In the genomic region with DNA sequence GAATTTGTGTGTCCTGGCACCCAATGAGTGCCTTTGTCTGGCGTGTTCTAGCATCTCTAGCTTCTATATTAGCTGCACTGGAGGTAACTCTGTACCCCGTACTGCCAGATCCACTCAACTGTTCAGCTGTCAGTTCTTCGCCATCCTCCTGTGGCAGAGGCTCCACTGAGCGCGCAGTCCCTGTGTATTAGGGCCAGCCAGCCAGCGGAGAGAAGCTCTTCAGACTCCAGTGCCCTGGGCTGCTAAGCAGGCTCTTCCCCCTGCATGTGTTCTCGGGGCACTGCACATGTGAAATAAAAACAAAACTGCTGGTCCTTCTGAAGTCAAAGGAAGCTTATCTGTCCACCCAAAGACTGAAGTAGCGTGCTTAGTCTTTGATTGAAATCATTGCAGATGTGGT, we compare ENCODE assay signal across 22 mouse cellular contexts. TPM values are rescaled to one million over a fixed set of nuclear protein-coding genes. Genes with fewer than 3 reads are reported as not detected.
DNase-seq lines count a peak whose midpoint lies in the region; ATAC-seq and TF ChIP-seq lines count a peak whose summit lies in the region.
"Had no signal": no experiment of that assay in that cellular context is flagged by ENCODE, and none has a peak within 500 bp of the region (broad histone marks: within the 10 kb centered on the region; RNA-seq: fewer than 3 reads in every experiment).

No protein-coding gene starts in this region.

- no peak for ATAC-seq in forebrain, embryonic 11.5 days (replicated peaks; ENCODE audit: low FRiP score)
- ATAC-seq in forebrain, embryonic 15.5 days (replicated peaks), result no peak
- no peak for ATAC-seq in kidney, postnatal 0 days (replicated peaks; ENCODE audit: low FRiP score, low read depth)
- ATAC-seq in kidney, embryonic 14.5 days (ENCODE audit: low FRiP score, low TSS enrichment), result no peak
- ATAC-seq in midbrain, embryonic 14.5 days (ENCODE audit: low FRiP score, low TSS enrichment), result no peak; the same call in 1 of the 2 replicates

- no peak for TF ChIP-seq POLR2A in brain, embryonic 14.5 days (IDR thresholded peaks at IDR 0.05; ENCODE audit: borderline replicate concordance, extremely low read depth, insufficient read depth, insufficient read length, poor library complexity, severe bottlenecking)

- H3K9me3 ChIP-seq in forebrain, embryonic 11.5 days (ENCODE audit: control insufficient read depth, low read length), result no peaks in the 10 kb centered on the region
- no peaks in the 10 kb centered on the region for H3K9me3 ChIP-seq in forebrain, embryonic 15.5 days
- no peaks in the 10 kb centered on the region for H3K9me3 ChIP-seq in kidney, postnatal 0 days (replicated peaks; ENCODE audit: low read length)
- no peaks in the 10 kb centered on the region for H3K9me3 ChIP-seq in kidney, embryonic 14.5 days (ENCODE audit: control insufficient read depth, low read length)
- H3K9me3 ChIP-seq in midbrain, embryonic 14.5 days (ENCODE audit: control insufficient read depth, low read length), result no peaks in the 10 kb centered on the region
- H3K9me3 ChIP-seq: kidney, embryonic 15.5 days; limb, embryonic 12.5 days had no signal

- no peaks in the 10 kb centered on the region for H3K36me3 ChIP-seq in forebrain, embryonic 11.5 days (ENCODE audit: control insufficient read depth, insufficient read depth, low read length)
- no peaks in the 10 kb centered on the region for H3K36me3 ChIP-seq in forebrain, embryonic 15.5 days
- no peaks in the 10 kb centered on the region for H3K36me3 ChIP-seq in kidney, postnatal 0 days (ENCODE audit: insufficient read depth, low read length)
- H3K36me3 ChIP-seq in kidney, embryonic 14.5 days (ENCODE audit: control insufficient read depth, insufficient read depth, low read length), result no peaks in the 10 kb centered on the region
- no peaks in the 10 kb centered on the region for H3K36me3 ChIP-seq in midbrain, embryonic 14.5 days (ENCODE audit: control insufficient read depth, insufficient read depth, low read length)
- H3K36me3 ChIP-seq: kidney, embryonic 15.5 days; limb, embryonic 12.5 days had no signal

- no peak for TF ChIP-seq CTCF in kidney, postnatal 0 days (IDR thresholded peaks at IDR 0.05; ENCODE audit: low read depth)
- no peak for TF ChIP-seq CTCF in brain, embryonic 14.5 days (IDR thresholded peaks at IDR 0.05; ENCODE audit: borderline replicate concordance, extremely low read depth, insufficient read depth, insufficient read length)

- H3K4me1 ChIP-seq in forebrain, embryonic 11.5 days (replicated peaks; ENCODE audit: control insufficient read depth, insufficient read depth, low read length), result peaks cover 3% of the 10 kb centered on the region; the same call in 1 of the 2 replicates
- peaks cover 6% of the 10 kb centered on the region; the same call in 1 of the 2 replicates for H3K4me1 ChIP-seq in forebrain, embryonic 15.5 days
- H3K4me1 ChIP-seq in kidney, postnatal 0 days (replicated peaks; ENCODE audit: insufficient read depth, low read length), result no peaks in the 10 kb centered on the region
- no peaks in the 10 kb centered on the region; the same call in 1 of the 2 replicates for H3K4me1 ChIP-seq in kidney, embryonic 14.5 days (ENCODE audit: control insufficient read depth, insufficient read depth, low read length)
- H3K4me1 ChIP-seq in midbrain, embryonic 14.5 days (ENCODE audit: control insufficient read depth, insufficient read depth, low read length), result peaks cover 15% of the 10 kb centered on the region

- H3K27ac ChIP-seq in forebrain, embryonic 11.5 days (ENCODE audit: low read depth, low read length), result peak overlapping the region; percentile 62
- H3K27ac ChIP-seq in forebrain, embryonic 15.5 days (replicated peaks), result no peak overlapping the region
- H3K27ac ChIP-seq in kidney, postnatal 0 days, result no peak overlapping the region
- no peak overlapping the region for H3K27ac ChIP-seq in kidney, embryonic 14.5 days (ENCODE audit: low read depth, low read length)
- H3K27ac ChIP-seq in midbrain, embryonic 14.5 days (replicated peaks; ENCODE audit: low read depth, low read length), result peak overlapping the region; percentile 10
- H3K27ac ChIP-seq: heart, adult 2 months; kidney, embryonic 15.5 days; limb, embryonic 12.5 days had no signal

- no peak overlapping the region for H3K4me3 ChIP-seq in forebrain, embryonic 11.5 days (ENCODE audit: low read depth, low read length)
- H3K4me3 ChIP-seq in forebrain, embryonic 15.5 days, result no peak overlapping the region
- H3K4me3 ChIP-seq in kidney, postnatal 0 days (replicated peaks; ENCODE audit: low read depth, low read length), result no peak overlapping the region
- no peak overlapping the region for H3K4me3 ChIP-seq in kidney, embryonic 14.5 days (ENCODE audit: low read length)
- no peak overlapping the region for H3K4me3 ChIP-seq in midbrain, embryonic 14.5 days (replicated peaks; ENCODE audit: low read depth, low read length)
- H3K4me3 ChIP-seq: heart, adult 2 months; kidney, embryonic 15.5 days; limb, embryonic 12.5 days; myocyte had no signal

- peaks cover 3% of the 10 kb centered on the region; the same call in 1 of the 2 replicates for H3K27me3 ChIP-seq in forebrain, embryonic 11.5 days (ENCODE audit: control insufficient read depth, insufficient read depth, low read length)
- 0 out of 2 replicates have a peak, but pooled peaks cover 2% of the 10 kb centered on the region for H3K27me3 ChIP-seq in forebrain, embryonic 15.5 days
- no peaks in the 10 kb centered on the region; the same call in 1 of the 2 replicates for H3K27me3 ChIP-seq in kidney, postnatal 0 days (ENCODE audit: insufficient read depth, low read length)
- peaks cover 10% of the 10 kb centered on the region; the same call in 1 of the 2 replicates for H3K27me3 ChIP-seq in kidney, embryonic 14.5 days (ENCODE audit: control insufficient read depth, insufficient read depth, low read length)
- peaks cover 3% of the 10 kb centered on the region; the same call in 1 of the 2 replicates for H3K27me3 ChIP-seq in midbrain, embryonic 14.5 days (ENCODE audit: control insufficient read depth, insufficient read depth, low read length)
- H3K27me3 ChIP-seq: CH12.LX had no signal

- no peak for DNase-seq in forebrain, embryonic 11.5 days (ENCODE audit: low spot score)
- peak; percentile 16 for DNase-seq in kidney, postnatal 0 days (ENCODE audit: low spot score)
- DNase-seq in brain, embryonic 14.5 days (ENCODE audit: low read depth), result peak; percentile 50
- peak; percentile 51 for DNase-seq in midbrain, embryonic 14.5 days
- DNase-seq in right cerebral cortex, postnatal 14 days, result no peak
- no peak for DNase-seq in spleen, adult 12 weeks (ENCODE audit: low spot score)
- DNase-seq: adrenal gland, postnatal 25 days; cerebellum, adult 11-12 months; cerebellum, postnatal 36 days; gastrocnemius, postnatal 14 days; heart, adult 2 months; heart, postnatal 4 days; lung, adult 18-20 months; lung, postnatal 14 days; thymus, postnatal 36 days had no signal

- WGBS in forebrain, embryonic 11.5 days, result 56% methylated on average over 8 of the region's 8 CpGs
- WGBS in forebrain, embryonic 15.5 days, result 48% methylated on average over 8 of the region's 8 CpGs
- whole genome bisulfite sequencing in kidney, postnatal 0 days, result 58% methylated on average over 8 of the region's 8 CpGs
- WGBS in kidney, embryonic 14.5 days, result 64% methylated on average over 8 of the region's 8 CpGs
- WGBS in midbrain, embryonic 14.5 days, result 38% methylated on average over 8 of the region's 8 CpGs

- H3K4me2 ChIP-seq in forebrain, embryonic 11.5 days (ENCODE audit: low read depth, low read length, severe bottlenecking), result no peak overlapping the region
- no peak overlapping the region for H3K4me2 ChIP-seq in forebrain, embryonic 15.5 days (replicated peaks)
- H3K4me2 ChIP-seq in kidney, postnatal 0 days (ENCODE audit: low read length), result no peak overlapping the region
- H3K4me2 ChIP-seq in kidney, embryonic 14.5 days (replicated peaks; ENCODE audit: low read depth, low read length), result no peak overlapping the region
- no peak overlapping the region for H3K4me2 ChIP-seq in midbrain, embryonic 14.5 days (ENCODE audit: low read length)
- H3K4me2 ChIP-seq: kidney, embryonic 15.5 days; limb, embryonic 12.5 days had no signal

- no peak overlapping the region for H3K9ac ChIP-seq in forebrain, embryonic 11.5 days (ENCODE audit: low read length)
- no peak overlapping the region for H3K9ac ChIP-seq in forebrain, embryonic 15.5 days (replicated peaks)
- H3K9ac ChIP-seq in kidney, postnatal 0 days (ENCODE audit: low read depth, low read length), result no peak overlapping the region
- H3K9ac ChIP-seq in kidney, embryonic 14.5 days (ENCODE audit: low read depth, low read length), result no peak overlapping the region
- H3K9ac ChIP-seq in midbrain, embryonic 14.5 days (replicated peaks; ENCODE audit: low read length), result no peak overlapping the region
- H3K9ac ChIP-seq: kidney, embryonic 15.5 days; limb, embryonic 12.5 days had no signal

RNA-seq across cellular contexts. Expression of a gene that starts 19.4 kb away (rescaled TPM):
- polyA plus RNA-seq in forebrain, embryonic 11.5 days (2014; fragmentation: Nextera tagmentation; extraction: Ambion mirVana), result 41.0 and 41.9 TPM in 2 replicates
- polyA plus RNA-seq in forebrain, embryonic 15.5 days (2015; fragmentation: Nextera tagmentation; extraction: Ambion mirVana), result 21.8 and 23.6 TPM in 2 replicates
- polyA plus RNA-seq in kidney, postnatal 0 days (2015; fragmentation: Nextera tagmentation; extraction: Ambion mirVana), result 34.1 and 43.7 TPM in 2 replicates
- 33.3 and 36.7 TPM in 2 replicates for polyA plus RNA-seq in kidney, embryonic 14.5 days (2014; fragmentation: Nextera tagmentation; extraction: Ambion mirVana)
- 35.6 and 38.3 TPM in 2 replicates for polyA plus RNA-seq in brain, embryonic 14.5 days (2012; rRNA removed)
- 25.8 and 31.6 TPM in 2 replicates for polyA plus RNA-seq in midbrain, embryonic 14.5 days (2014; fragmentation: Nextera tagmentation; extraction: Ambion mirVana)

RNA-seq across cellular contexts. Expression of a gene that starts 50.3 kb away (rescaled TPM):
- 55.4 and 61.4 TPM in 2 replicates for polyA plus RNA-seq in forebrain, embryonic 11.5 days (2014; fragmentation: Nextera tagmentation; extraction: Ambion mirVana)
- polyA plus RNA-seq in forebrain, embryonic 15.5 days (2015; fragmentation: Nextera tagmentation; extraction: Ambion mirVana), result 60.2 and 65.1 TPM in 2 replicates
- 49.0 and 51.5 TPM in 2 replicates for polyA plus RNA-seq in kidney, postnatal 0 days (2015; fragmentation: Nextera tagmentation; extraction: Ambion mirVana)
- 41.5 and 54.4 TPM in 2 replicates for polyA plus RNA-seq in kidney, embryonic 14.5 days (2014; fragmentation: Nextera tagmentation; extraction: Ambion mirVana)
- 45.4 and 48.2 TPM in 2 replicates for polyA plus RNA-seq in brain, embryonic 14.5 days (2012; rRNA removed)
- 69.7 and 75.6 TPM in 2 replicates for polyA plus RNA-seq in midbrain, embryonic 14.5 days (2014; fragmentation: Nextera tagmentation; extraction: Ambion mirVana)

RNA-seq across cellular contexts. Expression of a gene that starts 50.9 kb away (rescaled TPM):
- polyA plus RNA-seq in forebrain, embryonic 11.5 days (2014; fragmentation: Nextera tagmentation; extraction: Ambion mirVana), result 1.6 and 2.1 TPM in 2 replicates
- polyA plus RNA-seq in forebrain, embryonic 15.5 days (2015; fragmentation: Nextera tagmentation; extraction: Ambion mirVana), result 1.5 and 2.2 TPM in 2 replicates
- 1.3 and 1.4 TPM in 2 replicates for polyA plus RNA-seq in kidney, postnatal 0 days (2015; fragmentation: Nextera tagmentation; extraction: Ambion mirVana)
- polyA plus RNA-seq in kidney, embryonic 14.5 days (2014; fragmentation: Nextera tagmentation; extraction: Ambion mirVana), result 1.8 and 3.7 TPM in 2 replicates
- polyA plus RNA-seq in brain, embryonic 14.5 days (2012; rRNA removed), result 0.08 TPM in 1 of 2 replicates, not detected in the other
- polyA plus RNA-seq in midbrain, embryonic 14.5 days (2014; fragmentation: Nextera tagmentation; extraction: Ambion mirVana), result 2.6 and 2.7 TPM in 2 replicates
- polyA plus RNA-seq: heart, adult 2 months; small intestine, adult 2 months had no signal

Comparison
In these comparisons a context has a peak if more than half of its experiments do, and no peak if none do; other contexts are left out.
1. H3K27ac ChIP-seq: peak in forebrain, embryonic 11.5 days (single experiment) and midbrain, embryonic 14.5 days (single experiment); none in forebrain, embryonic 15.5 days (single experiment), kidney, postnatal 0 days (single experiment) and kidney, embryonic 14.5 days (single experiment).
2. DNase-seq: peak in kidney, postnatal 0 days (single experiment), brain, embryonic 14.5 days (single experiment) and midbrain, embryonic 14.5 days (single experiment); none in forebrain, embryonic 11.5 days (single experiment), right cerebral cortex, postnatal 14 days (single experiment) and spleen, adult 12 weeks (single experiment).